Mouse (Mus musculus) left cerebral cortex, postnatal 25 days (tissue): ENCODE results near the gene Dchs1. TPM values are rescaled to one million over a fixed set of nuclear protein-coding genes. Genes with fewer than 3 reads are reported as not detected.

Experiments used
- DNase-seq, 2 experiments: peaks; one replicate each; pipeline ENCODE4 v3.0.0; 2022; ENCODE audit warnings: low spot score in 2 of 2, mixed read lengths in 1 of 2
- intact Hi-C: fragments of 180-260 bp; cut with DNase I; formaldehyde crosslinking; loops from one replicate; pipeline ENCODE4 v1.15.1; 2025
- total RNA-seq, 2 experiments: library from RNA; stranded (reverse); gene quantifications; 2 replicates each; pipeline ENCODE4 v1.2.3; 2021

Gene Dchs1
- total RNA-seq = 10 to 100 TPM; 10.9 to 11.3 TPM

DNA sequence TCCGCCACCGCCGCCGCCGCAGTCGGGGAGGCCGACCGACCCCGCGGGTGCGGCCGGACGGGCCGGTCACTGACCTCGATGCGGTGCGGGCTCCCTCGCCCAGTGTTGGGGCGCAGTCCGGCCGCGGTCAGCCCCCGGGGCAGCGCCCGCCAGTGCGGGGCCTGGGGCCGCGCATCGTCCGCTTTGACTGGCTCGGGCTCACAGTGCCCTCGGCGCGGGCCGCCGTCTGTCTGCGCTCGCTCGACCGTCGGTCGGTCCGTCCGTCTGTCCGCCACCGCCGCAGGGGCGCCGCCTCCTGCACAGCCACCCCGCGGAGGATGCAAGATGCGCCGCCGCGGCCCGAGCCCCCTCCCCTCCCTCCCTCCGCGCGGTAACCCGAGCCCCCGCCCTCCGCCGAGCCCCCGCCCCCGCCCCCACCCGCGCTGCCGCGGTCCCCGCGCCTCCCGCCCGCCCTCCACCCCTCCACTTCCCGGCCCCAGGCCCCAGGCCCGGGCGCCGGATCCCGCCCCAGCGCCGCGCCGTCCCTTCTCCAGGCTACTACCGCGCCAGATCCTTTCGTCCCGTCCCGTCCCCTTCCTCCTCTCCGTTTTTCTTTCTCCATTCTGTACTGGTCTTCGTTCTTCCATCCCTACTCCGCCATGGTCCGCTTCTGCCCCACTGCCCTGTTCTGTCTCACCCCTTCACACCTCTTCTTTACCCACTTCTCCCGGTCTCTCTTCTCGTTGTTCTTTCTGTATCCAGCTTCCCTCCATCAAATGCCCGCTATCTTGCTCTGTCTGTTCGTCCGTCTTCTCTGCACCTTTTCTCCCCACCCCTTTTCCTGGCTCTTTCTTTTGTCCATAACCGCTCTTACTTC lies at the start of gene Dchs1:
Dchs1 (minus strand) TSS at position 370 of the 856 bp plus-strand sequence.
- DNase-seq = no peak
- intact Hi-C loops = no loop called here

DNA sequence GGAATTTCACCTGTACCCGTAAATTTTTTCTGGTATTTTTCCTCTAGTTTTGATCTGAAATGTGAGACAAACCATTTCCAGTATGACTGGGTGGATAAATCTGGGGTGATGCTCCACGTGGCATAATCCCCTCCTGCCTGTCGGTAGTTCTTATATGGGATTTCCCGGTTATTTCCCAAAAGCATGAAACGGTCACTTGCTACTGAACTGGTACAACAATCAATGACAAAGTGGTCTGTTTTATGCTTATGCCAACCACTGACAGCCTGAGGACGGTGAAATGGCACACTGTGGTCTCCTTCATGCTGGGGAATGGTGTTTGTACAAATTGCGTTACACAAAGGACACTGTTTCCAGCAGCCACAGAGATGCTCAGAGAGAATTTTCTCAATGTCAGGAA lies 36.8 kb upstream of the Dchs1 start:
- intact Hi-C loops = no loop called here
- DNase-seq = no peak

DNA sequence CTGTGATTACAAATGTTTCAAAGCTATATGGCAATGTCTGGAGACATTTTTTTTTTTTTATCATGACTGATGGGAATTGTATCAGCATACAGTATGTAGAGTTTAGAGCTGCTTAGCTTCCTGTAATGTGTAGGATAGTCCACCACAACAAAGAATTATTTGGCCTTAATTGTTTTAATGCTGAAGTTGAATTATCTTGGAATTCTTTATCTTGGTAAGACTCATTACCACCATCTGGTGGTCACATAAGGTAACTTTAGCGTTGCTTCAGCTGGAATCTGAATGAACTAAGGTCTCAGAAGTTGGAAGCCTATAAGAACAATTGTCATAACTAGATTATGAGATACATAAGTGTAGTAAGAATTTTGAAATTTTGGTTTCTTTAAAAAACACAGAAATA lies 31.0 kb upstream of the Dchs1 start:
- intact Hi-C loops = loop anchor here (5.0 kb wide), 1 partner anchor 1224 kb away; no protein-coding TSS in a partner anchor
- peak; percentile 23 to 32 for DNase-seq

DNA sequence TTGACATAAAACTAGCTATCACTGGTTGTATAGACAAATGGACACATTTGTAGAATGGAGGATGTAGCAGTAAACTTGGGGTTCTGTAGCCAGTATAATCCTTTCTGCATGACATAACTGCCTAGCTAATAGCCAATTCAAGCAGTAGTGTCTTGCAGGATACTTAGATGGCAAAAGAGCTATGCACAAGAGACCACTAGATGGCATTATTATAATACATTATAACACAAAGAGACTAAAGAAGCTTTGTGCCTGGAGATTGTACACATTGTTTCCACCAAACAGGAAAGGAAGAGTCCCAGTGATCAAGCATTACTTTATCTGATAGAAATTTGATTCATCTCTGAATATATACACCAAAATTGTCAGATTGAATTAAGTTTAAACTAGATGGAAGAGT lies 29.3 kb upstream of the Dchs1 start:
- intact Hi-C loops = loop anchor here (5.0 kb wide), 1 partner anchor 1226 kb away; no protein-coding TSS in a partner anchor
- no peak for DNase-seq

DNA sequence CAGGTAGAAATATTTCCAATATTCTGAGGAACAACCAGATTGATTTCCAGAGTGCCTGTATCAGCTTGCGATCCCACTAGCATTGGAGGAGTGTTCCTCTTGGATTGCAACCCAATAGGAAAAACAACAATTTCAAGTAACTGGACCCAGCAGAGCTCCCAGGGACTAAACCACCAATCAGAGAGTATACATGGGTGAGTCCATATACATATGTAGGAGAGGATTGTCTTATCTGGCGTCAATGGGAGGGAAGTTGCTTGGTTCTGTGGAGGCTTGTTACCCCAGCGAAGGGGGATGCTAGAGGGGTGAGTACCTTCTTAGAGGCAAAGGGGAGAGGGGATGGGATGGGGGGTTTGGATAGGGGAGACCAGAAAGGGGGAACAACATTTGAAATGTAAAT lies 25.9 kb upstream of the Dchs1 start:
- DNase-seq = no peak
- intact Hi-C loops = loop anchor here (5.0 kb wide), 2 partner anchors 261 to 331 kb away; partner anchors contain the start of genes Cavin3 and Smpd1

DNA sequence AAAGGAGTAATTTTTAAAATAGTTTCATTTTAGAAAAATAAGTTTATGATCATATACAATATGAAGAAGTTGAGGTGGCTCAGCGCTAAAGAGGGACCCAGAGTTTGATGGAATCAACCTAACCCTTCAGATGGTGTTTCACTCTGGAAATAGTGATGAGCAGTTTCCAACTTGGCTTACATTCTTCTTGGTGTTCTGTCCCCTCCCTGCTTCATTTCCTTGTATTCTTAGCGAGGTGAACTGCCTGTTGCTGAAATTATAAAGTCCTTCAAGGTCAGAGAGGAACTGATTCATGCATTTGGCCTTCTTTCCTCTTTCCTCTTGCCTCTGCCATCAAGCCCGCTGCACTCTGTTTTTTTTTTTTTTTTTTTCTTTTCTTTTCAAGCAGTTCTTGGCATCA lies 25.1 kb upstream of the Dchs1 start:
- intact Hi-C loops = loop anchor here (5.0 kb wide), 2 partner anchors 260 to 330 kb away; partner anchors contain the start of genes Cavin3 and Smpd1
- no peak for DNase-seq

DNA sequence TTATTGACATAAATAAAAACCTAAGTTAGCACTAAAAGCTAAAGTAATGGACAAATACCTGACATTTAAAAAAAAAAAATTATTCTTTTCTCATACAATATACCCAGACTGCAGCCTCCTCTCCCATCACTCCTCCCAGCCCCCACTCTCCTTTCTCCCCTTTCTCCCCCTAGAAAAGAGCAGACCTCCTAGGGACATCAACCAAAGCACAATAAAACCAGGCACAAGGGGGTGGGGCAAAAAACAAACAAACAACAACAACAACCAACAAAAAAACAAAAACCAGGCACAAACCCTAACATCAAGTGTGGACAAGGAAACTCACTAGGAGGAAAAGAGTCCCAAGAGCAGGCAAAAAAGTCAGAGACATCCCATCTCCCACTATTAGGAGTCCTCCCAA lies 24.1 kb upstream of the Dchs1 start:
- no peak for DNase-seq
- intact Hi-C loops = loop anchor here (1.0 to 5.0 kb wide), 7 partner anchors 59 to 329 kb away; partner anchors contain the start of genes Cavin3, Dnhd1, Smpd1 and Taf10

DNA sequence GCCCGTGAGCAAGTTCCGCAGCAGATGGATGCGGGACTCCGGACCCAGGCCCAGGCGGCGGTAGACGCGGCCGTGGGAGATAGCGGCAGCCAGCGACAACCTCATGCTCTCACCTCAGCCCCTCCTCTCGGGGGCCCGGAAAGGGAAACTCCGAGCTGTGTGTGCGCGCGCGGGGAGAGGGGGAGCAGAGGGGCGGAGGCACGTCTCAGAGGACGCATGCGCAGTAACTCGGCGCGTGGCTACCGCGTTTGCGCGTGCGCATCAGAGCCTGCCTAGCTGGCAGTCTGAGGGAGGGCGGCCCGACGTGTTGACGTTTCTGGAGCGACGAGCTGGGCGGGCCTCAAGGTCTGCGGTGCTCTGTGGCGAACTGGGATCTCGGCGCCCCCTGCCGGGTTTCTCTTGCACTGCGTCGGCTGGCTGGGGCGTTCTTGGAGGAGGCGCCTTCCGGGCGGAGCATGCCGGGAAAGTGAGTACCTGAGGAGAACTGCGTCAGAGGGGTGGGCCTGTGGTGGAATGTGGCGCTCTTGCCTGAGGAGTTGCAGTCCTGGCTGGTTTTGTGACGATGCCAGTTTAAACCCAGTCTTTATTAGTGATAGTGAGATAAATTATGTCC lies 23.5 kb upstream of the Dchs1 start, which contains the start of gene Mrpl17:
Mrpl17 (minus strand) TSS at position 223 of the 613 bp plus-strand sequence.
- intact Hi-C loops = loop anchor here (1.0 to 5.0 kb wide), 7 partner anchors 58 to 329 kb away; partner anchors contain the start of genes Cavin3, Dnhd1, Smpd1 and Taf10
- peak; percentile 100 for DNase-seq

DNA sequence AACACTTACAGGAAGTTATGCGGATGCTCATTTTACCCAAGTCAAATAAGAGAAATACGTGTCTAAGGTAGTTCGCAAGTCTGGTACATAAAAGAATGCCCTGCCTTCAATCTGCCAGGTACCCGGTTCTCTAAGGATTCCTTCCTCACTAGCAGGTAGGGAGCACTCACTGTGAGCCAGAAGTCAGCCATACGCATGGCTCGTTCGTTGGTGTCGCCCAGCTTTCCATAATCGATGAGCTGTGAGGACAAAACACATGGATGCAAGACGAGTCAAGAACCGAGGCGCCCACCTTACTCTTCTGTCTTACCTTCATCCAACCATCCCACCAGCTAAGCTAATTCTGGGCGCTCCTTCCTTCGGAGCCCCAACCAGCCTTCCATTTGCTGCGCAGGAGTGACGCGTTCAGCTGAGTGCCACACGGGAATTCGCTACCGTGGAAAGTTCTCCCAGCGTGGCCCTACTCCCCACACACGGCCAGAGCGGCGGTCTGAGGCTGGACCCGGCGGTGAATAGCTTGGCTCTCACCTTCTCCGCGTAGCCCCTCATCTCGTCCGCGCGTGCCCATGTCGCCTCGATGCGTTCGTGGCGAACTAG lies 22.9 kb upstream of the Dchs1 start:
- intact Hi-C loops = loop anchor here (2.0 to 5.0 kb wide), 6 partner anchors 58 to 328 kb away; partner anchors contain the start of genes Cavin3, Dnhd1, Smpd1 and Taf10
- DNase-seq = peak; percentile 36 to 53

DNA sequence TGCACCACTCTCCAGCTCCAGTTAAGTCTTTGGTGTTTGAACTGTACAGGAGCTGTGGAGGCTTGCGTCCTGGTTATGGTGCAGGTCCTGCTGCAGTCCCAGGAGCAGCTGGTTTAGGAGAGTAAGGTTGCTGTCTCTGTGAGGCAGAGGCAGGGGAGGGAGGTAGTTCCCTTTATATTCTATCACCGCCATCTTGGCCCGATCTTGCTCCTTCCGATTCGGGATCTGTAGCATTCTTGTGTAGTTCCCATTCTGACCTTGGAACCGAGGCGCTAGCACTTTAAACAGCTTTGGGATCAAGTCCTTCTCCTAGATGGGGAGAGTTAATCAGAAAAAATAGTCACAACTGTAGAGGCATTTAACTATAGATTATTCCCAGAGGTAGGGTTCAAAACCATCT lies 22.4 kb upstream of the Dchs1 start:
- intact Hi-C loops = loop anchor here (2.0 to 5.0 kb wide), 6 partner anchors 57 to 328 kb away; partner anchors contain the start of genes Cavin3, Dnhd1, Smpd1 and Taf10
- no peak for DNase-seq

DNA sequence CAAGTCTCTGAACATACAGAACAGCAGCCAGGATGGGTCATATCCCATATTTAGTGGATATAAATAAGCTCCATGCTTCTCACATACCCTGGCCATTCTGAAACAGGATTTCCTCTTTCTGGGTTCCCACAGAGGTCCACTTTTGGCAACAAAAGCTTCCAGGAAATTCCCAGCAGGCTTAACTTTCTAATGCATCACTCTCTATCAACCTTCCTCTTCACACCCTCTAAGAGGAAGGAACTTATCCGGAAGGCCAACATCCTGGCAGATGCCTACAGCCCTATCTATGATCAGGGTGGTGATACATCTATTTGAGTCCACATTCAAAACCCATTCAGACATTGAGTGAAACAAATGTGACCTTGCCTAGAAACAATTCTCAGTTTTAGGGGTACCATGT lies 20.9 kb upstream of the Dchs1 start:
- intact Hi-C loops = no loop called here
- no peak for DNase-seq

DNA sequence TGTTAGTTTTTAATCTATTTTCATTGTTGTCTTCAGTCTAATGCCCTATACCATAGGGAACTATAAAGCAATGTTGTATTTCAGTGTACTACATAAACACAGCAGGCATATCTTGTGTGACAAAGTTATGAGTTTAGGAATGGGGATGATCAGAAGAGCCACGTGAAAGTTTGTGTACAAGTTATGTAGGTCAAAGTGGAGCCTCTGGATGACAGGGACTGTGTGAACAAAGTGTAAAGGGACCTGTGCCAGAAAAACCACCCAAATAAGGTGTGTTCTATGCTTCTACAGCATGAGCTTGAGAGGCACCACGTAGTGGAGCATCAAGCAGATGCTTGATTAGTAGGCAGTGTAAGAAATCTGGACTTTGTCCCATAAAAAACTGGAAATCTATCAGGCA lies 19.3 kb upstream of the Dchs1 start:
- intact Hi-C loops = no loop called here
- no peak for DNase-seq

DNA sequence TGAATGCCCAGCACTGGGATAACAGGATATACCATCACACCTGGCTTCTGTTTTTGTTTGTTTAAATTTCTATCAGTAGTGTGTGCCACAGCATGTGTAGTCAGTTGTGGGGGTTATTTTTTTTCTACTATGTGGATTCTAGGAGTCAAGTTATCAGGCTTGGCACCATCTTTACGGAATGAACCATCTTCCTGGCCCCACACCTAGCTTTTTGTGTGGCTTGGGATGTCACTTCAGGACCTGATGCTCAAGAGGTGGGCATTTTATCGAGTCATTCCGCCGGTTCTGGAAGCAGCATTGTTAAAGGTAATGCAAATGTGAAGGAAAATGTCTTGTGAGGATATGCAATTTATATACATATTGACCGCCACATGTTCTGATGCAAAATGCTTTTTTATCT lies 18.7 kb upstream of the Dchs1 start:
- no peak for DNase-seq
- intact Hi-C loops = no loop called here

DNA sequence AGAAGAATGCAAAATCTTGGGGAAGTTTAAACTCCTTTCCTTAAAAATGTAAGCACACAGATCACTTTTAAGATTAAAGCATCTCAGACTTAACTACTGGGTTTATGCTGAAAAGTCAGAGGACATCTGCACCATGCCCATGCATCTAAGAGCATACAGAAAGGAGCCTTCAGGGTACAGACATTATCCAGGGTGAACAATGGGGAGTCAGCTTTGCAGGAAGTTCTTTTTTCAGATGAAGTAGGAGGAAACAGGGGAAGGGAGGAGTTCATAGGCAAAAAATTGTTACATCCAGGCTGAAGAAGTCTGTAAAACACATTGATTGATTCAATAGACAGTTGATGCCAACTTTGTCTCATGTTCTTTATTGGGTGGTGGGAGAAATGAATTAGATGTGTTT lies 16.0 kb upstream of the Dchs1 start:
- no peak for DNase-seq
- intact Hi-C loops = no loop called here

DNA sequence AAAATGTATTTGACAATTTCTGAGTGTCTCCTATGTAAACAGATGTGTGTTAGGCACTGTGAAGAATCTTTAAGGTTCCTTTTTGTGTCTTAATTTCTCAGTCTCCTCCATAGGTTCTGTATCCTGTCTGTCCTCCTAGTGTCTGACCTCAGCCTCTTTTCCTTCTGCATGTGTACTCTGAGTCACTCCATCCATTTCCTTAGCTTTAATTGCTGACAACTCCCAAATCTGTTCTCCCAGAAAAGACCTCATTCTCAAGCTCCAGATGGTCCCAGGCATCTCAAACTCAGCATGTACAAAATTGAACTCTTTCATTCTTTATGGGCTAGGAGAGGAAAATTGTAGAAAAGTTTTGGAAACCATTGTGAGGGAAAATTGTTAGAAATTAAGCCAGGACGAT lies 15.3 kb upstream of the Dchs1 start:
- peak in 1 of 2 experiments; percentile 59 for DNase-seq
- intact Hi-C loops = no loop called here

DNA sequence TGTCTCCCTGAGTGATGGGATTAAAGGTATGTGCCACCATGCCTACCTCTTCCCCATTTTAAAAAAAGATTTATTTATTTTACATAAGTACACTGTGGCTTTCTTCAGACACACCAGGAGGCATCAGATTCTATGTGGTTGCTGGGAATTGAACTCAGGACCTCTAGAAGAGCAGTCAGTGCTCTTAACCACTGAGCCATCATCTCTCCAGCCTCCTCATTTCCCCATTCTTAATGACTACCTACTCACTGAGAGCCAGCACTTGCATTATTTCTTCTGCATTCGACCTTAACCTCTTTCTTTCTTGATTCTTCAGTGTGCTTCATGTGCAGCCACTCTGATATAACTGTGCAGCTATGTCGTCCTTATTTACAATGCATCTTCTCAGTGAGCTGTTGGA lies 14.9 kb upstream of the Dchs1 start:
- intact Hi-C loops = no loop called here
- no peak for DNase-seq

DNA sequence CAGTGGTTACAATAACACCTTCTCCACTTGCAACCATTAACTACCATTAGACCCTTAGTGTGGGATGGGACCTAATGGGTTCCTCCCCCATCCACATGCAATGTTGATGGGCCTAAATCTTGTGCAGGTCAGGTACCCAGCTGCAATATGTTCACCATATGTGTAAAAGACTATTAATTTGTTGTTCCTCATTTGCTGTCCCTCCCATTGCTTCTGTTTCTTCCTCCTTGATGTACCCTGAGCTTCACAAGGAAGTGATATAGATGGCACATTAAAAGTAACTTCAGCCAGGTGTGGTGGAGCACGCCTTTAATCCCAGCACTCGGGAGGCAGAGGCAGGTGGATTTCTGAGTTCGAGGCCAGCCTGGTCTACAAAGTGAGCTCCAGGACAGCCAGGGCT lies 9.5 kb upstream of the Dchs1 start:
- intact Hi-C loops = no loop called here
- no peak for DNase-seq

DNA sequence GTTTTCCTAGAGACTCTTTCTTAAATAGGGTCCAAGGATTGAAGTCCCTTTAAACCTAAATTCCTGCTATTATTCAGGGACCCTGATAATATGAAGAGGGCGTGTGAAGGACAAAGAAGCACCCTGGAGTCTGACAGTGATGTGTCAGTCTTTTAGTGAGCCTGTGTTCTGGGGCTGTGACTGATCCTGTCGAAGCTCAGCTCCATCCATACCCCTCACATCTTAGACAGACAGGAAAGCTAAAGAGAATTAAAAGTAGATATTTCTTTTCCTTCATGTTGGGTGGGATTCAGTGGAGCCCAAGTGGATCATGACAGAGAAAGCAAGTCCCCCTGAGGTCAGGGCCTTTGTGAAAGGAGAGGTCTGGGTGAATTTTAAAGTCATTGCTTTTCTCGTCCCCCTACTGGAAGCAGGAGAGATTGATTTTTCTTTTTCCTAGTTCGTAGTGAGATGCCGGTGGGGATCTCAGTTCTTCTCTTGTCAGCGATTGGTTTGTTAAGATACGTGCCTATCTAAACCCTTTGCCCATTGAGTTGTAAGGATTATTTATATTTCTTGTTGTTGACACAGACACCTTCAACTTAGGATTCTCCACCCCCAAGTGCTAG lies 8.4 kb upstream of the Dchs1 start:
- intact Hi-C loops = no loop called here
- no peak for DNase-seq

DNA sequence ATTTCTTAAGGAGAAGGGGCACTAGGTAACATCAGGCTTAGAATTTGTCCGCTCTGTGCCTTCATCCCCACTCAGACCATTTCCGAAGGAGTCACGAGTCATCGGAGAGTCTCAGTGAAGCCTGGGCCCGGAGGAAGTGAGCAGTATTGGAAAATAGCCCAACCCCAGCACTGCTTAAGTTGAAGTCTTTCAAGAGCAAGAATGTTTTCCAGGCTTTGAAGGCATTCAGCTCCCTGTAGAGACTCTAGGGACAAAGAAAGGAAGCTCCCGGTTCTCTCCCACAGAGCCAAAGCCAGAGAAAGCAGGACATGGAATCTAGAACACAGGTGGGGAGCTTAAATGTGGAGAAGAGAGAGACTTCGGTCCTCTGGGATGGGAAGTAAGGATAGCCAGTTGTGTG lies 6.2 kb upstream of the Dchs1 start:
- intact Hi-C loops = no loop called here
- no peak for DNase-seq

DNA sequence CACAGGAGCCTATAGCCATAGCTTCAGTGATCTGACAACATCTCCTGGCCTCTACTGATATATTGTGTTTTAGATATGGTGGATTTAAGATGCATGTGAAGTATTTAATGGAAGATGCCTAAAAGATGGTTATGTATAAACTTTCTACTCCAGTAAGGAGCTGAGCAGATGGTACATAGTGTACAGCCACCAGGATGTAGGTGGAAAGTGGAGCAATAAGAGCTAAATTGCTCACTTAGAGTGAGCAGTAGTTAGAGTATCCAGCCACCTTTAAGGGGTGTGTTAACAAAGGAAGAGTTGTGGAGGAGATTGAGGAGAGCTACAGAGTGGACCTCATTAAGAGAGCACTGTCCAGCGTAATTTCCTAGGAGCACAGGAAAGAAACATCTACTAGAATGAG lies 3.7 kb upstream of the Dchs1 start:
- DNase-seq = peak in 1 of 2 experiments; percentile 54
- intact Hi-C loops = no loop called here
